Mouse (Mus musculus): ENCODE data around the gene C1qbp.

DNA sequence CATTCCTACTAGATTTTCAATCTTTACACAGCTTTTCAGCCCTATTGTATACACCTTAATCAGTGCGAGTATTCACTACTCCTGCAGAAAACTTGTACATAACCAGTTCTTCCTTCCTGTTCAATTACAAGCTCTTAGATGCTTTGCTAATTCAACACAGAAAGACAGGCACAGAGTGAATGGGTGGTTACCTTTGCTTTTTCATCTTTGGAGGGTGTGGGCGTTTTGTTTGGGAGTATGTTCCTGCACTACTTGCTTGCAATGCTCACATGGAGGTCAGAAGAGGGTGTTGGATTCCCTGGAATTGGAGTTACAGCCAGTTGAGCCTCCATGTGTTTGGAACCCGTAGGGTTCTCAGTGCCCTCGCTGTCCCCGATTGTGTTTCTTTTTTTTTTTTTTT, 22.2 kb upstream of the C1qbp start:
- TF ChIP-seq POLR2A (IDR thresholded peaks at IDR 0.05; ENCODE audit: borderline replicate concordance, insufficient read depth, low read length) (no peak), CTCF (IDR thresholded peaks at IDR 0.05; ENCODE audit: borderline replicate concordance, insufficient read depth, low read depth, low read length) (no peak)
